Mouse (Mus musculus) heart, embryonic 13.5 days (tissue): ENCODE results near the gene Olfr735. TPM values are rescaled to one million over a fixed set of nuclear protein-coding genes. Genes with fewer than 3 reads are reported as not detected.

Experiments used
- ATAC-seq: fragments of 200-750 bp; cut with Nextera tagmentation; 2 replicates; pipeline ENCODE4 v1.8.0; 2017; ENCODE audit warnings: moderate TSS enrichment; ENCODE audit not compliant: insufficient number of reproducible peaks, low FRiP score, low TSS enrichment; ENCODE audit errors: extremely low read depth
- H3K27ac ChIP-seq: fragments of 300-500 bp; sonication (generic); replicated peaks from 2 replicates; pipeline ENCODE4 v1.5.1; 2015; ENCODE audit warnings: moderate library complexity, mild to moderate bottlenecking, inconsistent platforms
- H3K27me3 ChIP-seq: fragments of 300-500 bp; sonication (generic); replicated peaks from 2 replicates; pipeline ENCODE4 v1.6.1; 2015; ENCODE audit warnings: mild to moderate bottlenecking, inconsistent platforms
- H3K36me3 ChIP-seq: fragments of 300-500 bp; sonication (generic); 2 replicates; pipeline ENCODE4 v1.6.1; 2015; ENCODE audit warnings: mild to moderate bottlenecking, inconsistent platforms
- H3K4me1 ChIP-seq: fragments of 300-500 bp; sonication (generic); 2 replicates; pipeline ENCODE4 v1.6.1; 2015; ENCODE audit warnings: inconsistent platforms
- H3K4me2 ChIP-seq: fragments of 300-500 bp; sonication (generic); 2 replicates; pipeline ENCODE4 v1.6.1; 2015; ENCODE audit warnings: inconsistent platforms, mild to moderate bottlenecking, moderate library complexity
- H3K4me3 ChIP-seq: fragments of 300-500 bp; sonication (generic); 2 replicates; pipeline ENCODE4 v1.5.1; 2015; ENCODE audit warnings: moderate library complexity, mild to moderate bottlenecking, inconsistent platforms
- H3K9ac ChIP-seq: fragments of 300-500 bp; sonication (generic); 2 replicates; pipeline ENCODE4 v1.6.1; 2015; ENCODE audit warnings: inconsistent platforms, mild to moderate bottlenecking, moderate library complexity
- H3K9me3 ChIP-seq: fragments of 300-500 bp; sonication (generic); 2 replicates; pipeline ENCODE4 v1.6.1; 2016; ENCODE audit warnings: inconsistent platforms
- WGBS: fragments of 180-500 bp; shearing (Covaris S2); methylation state at CpG from one replicate; pipeline ENCODE4 v1.1.7; 2015; ENCODE audit warnings: mixed read lengths; 5-methylcytosine and 5-hydroxymethylcytosine counted together
- polyA plus RNA-seq: library from polyadenylated mRNA; unstranded; fragments of >200 nt; fragmentation: Nextera tagmentation; extraction: Ambion mirVana; gene quantifications from 2 replicates; pipeline ENCODE4 v1.2.1, GENCODE M21; 2015

Olfr735 gene
- polyA plus RNA-seq: not detected in 2 replicates

DNA sequence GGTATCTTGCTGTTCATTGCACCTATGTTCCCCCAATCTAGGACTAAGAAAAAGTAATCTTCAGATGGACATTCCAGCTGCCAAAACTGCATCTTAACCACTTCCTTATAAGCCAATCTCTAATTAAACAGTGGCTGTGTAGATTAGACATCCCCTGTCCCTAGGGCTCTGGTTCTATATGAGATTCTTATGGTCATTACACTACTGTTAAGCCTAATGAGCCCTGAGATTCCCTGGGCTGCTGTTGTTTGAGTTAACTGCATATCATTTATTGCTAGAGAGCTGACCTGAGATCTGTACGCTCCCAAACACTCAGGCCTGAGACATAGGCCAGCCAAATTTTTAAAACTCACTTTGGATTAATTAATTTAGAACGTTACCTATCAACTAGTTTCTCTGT lies at the start of gene Olfr735:
Olfr735 (minus strand) TSS at position 77 of the 400 bp plus-strand sequence.
- Histone ChIP-seq H3K36me3 (no peaks in the 10 kb centered on the region), H3K27ac (no peak within 1 kb of the TSS), H3K4me2 (no peak within 1 kb of the TSS), H3K27me3 (no peaks in the 10 kb centered on the region), H3K4me3 (no peak within 1 kb of the TSS), H3K9ac (no peak within 1 kb of the TSS), H3K9me3 (0 out of 2 replicates have a peak, but pooled peaks cover 2% of the 10 kb centered on the region), H3K4me1 (no peaks in the 10 kb centered on the region)
- no peak for ATAC-seq
- 82% methylated on average over 2 of the region's 2 CpGs for WGBS

DNA sequence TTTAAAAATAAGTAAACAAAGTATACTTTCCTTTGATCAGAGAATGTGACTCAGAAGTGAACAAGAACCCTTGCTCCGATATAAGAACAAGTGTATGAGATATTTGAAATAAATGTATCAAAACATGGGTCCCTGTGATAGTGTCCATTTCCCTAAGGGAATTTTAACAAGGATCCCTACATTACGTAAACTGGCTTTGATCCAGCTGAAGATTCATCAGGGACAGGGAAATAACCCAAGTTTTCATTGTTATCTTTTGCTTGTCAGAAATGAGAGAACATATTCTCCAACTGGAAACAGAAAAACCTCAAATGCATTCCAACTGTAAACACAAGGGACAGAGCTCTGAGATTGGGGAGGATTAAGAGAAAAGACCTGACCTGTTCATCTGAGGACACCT lies 32.2 kb upstream of the Olfr735 start, which contains the start of gene Olfr736:
Olfr736 (plus strand) TSS at position 301 of the 400 bp plus-strand sequence.
- no peak for ATAC-seq

DNA sequence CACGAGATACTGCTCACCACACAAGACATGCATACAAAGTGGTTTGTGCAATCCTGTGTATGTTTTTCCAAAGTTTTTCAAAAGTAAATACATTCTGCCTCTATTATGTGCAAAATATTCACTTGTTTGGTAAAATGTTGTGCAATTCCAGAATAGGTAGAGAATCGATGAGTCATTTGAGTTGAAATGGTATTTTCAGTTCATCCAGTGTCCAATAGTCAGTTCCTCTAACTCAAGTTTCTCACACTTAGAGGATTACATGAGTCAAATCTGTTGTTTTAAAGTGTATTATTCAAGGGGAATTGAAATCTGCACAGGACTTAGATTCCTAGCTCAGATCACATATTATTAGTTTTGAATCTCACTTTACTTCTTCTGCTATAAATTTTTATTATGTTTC lies 14.9 kb upstream of the Olfr735 start:
- H3K4me2 ChIP-seq: no peak overlapping the region
- H3K36me3 ChIP-seq: no peaks in the 10 kb centered on the region
- H3K27me3 ChIP-seq: no peaks in the 10 kb centered on the region
- 77% methylated on average over 2 of the region's 2 CpGs for WGBS
- H3K4me1 ChIP-seq: no peaks in the 10 kb centered on the region
- H3K9me3 ChIP-seq: no peaks in the 10 kb centered on the region
- H3K4me3 ChIP-seq: no peak overlapping the region
- no peak overlapping the region for H3K27ac ChIP-seq
- no peak overlapping the region for H3K9ac ChIP-seq
- no peak for ATAC-seq

More for the DNA sequence above, 32.2 kb upstream of the Olfr735 start, which contains the start of gene Olfr736:
- no peak within 1 kb of the TSS for H3K4me2 ChIP-seq
- no peak within 1 kb of the TSS for H3K9ac ChIP-seq
- no peaks in the 10 kb centered on the region for H3K36me3 ChIP-seq
- no peaks in the 10 kb centered on the region for H3K27me3 ChIP-seq
- no peaks in the 10 kb centered on the region for H3K4me1 ChIP-seq
- no peak within 1 kb of the TSS for H3K4me3 ChIP-seq
- H3K27ac ChIP-seq: no peak within 1 kb of the TSS
- 61% methylated on average over 2 of the region's 2 CpGs for WGBS
- no peaks in the 10 kb centered on the region for H3K9me3 ChIP-seq

DNA sequence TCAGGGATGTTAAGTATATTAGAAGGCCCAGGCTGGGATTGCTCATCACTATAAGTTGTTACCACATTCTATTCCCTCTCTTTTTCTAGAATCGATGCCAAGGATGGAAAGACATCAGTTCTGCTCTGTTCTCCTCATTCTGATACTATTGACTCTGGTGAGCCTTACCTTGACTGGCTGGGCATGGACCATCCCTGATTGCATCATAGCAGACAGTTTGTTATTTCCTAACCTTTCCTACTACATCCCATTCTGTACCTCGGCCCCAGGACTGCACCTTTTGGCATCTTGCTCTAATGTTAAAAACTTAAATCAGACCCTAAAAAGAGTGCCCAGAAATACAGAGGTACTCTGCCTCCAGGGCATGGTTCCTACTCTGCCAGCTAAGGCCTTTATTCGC lies 11.8 kb upstream of the Olfr735 start:
- Histone ChIP-seq H3K4me3 (no peak overlapping the region), H3K4me2 (no peak overlapping the region), H3K9ac (no peak overlapping the region), H3K27me3 (no peaks in the 10 kb centered on the region), H3K27ac (no peak overlapping the region), H3K9me3 (no peaks in the 10 kb centered on the region), H3K36me3 (no peaks in the 10 kb centered on the region), H3K4me1 (no peaks in the 10 kb centered on the region)
- 78% methylated on average over 3 of the region's 3 CpGs for WGBS
- ATAC-seq: no peak

- Histone ChIP-seq H3K4me1 (no peaks in the 10 kb centered on the region), H3K27ac (no peak within 1 kb of the TSS), H3K4me3 (no peak within 1 kb of the TSS), H3K9me3 (no peaks in the 10 kb centered on the region), H3K9ac (no peak within 1 kb of the TSS), H3K27me3 (no peaks in the 10 kb centered on the region), H3K4me2 (no peak within 1 kb of the TSS), H3K36me3 (no peaks in the 10 kb centered on the region)
- 65% methylated on average over 2 of the region's 2 CpGs for WGBS
- no peak for ATAC-seq
These were observed 8.9 kb upstream of the Olfr735 start, which contains the start of gene Tlr11 for GRCm38 (mm10) chr14:50357593-50357992. TSS of gene Tlr11 (plus strand) at chr14:50357914.

DNA sequence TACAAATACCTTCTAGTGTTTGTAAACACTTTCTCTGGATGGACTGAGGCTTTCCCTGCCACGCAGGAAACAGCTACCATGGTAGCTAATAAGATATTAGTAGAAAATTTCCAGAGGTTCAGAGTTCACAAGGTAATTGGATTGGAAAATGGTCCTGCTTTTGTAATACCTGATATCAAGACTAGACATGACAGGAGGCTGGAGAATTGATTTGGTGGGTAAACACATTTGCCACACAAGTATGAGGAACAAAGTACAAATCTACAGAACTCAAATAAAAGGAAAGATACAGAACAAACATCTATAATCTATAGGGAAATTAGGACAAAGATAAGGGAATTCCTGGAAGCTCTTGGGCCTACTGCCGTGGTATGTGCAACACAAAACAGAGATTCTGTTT lies 8.1 kb upstream of the Olfr735 start:
- no peaks in the 10 kb centered on the region for H3K4me1 ChIP-seq
- no peak overlapping the region for H3K9ac ChIP-seq
- WGBS: 67% methylated on average over 2 of the region's 2 CpGs
- 0 out of 2 replicates have a peak, but pooled peaks cover 2% of the 10 kb centered on the region for H3K9me3 ChIP-seq
- no peaks in the 10 kb centered on the region for H3K27me3 ChIP-seq
- no peaks in the 10 kb centered on the region for H3K36me3 ChIP-seq
- no peak overlapping the region for H3K27ac ChIP-seq
- no peak for ATAC-seq
- no peak overlapping the region for H3K4me2 ChIP-seq
- H3K4me3 ChIP-seq: no peak overlapping the region

DNA sequence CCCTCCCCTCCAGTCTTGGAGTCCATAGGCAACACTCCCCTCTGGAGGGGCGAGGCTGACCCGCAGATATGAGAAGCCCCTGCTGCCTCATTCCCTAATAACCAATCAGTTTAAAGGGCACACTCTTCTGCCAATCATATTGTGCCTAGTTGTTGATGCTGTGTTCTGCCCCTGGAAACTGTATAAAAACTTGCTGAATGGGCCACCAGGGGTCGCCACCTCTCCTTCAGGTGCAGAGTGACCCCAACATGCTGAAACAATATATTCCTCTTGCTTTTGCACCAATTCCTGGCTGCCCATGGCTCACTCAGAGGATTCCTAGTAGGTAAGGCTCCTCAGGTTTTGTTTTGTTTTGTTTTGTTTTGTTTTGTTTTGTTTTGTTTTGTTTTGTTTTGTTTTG lies 3.8 kb upstream of the Olfr735 start:
- Histone ChIP-seq H3K36me3 (no peaks in the 10 kb centered on the region), H3K4me1 (no peaks in the 10 kb centered on the region), H3K4me3 (no peak overlapping the region), H3K27ac (no peak overlapping the region), H3K27me3 (no peaks in the 10 kb centered on the region), H3K4me2 (no peak overlapping the region), H3K9me3 (0 out of 2 replicates have a peak, but pooled peaks cover 2% of the 10 kb centered on the region), H3K9ac (no peak overlapping the region)
- no peak for ATAC-seq
- WGBS: 31% methylated on average over 3 of the region's 3 CpGs

DNA sequence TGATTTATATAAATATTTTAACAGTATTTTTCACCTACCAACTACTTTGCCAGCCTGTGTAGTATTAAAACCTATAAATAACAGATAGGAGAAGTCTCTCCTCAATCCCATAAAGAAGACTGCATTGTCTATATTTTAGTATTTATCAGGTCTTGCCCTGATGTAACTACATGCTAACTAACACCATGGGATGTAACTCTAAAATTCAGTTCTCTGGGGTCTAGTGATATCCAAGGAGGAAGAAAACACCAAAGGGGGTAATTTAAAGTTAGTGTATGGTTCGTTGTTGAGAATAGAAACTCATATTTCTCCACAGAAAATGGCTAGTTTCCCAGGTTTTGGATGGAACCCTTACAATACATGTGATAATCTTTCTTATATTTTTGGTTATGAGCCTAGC lies 22.0 kb downstream of the Olfr735 start, which contains the start of gene Olfr734:
Olfr734 (minus strand) TSS at position 101 of the 400 bp plus-strand sequence.
- WGBS: 57% methylated on average over 1 of the region's 1 CpGs
- Histone ChIP-seq H3K36me3 (no peaks in the 10 kb centered on the region), H3K27me3 (no peaks in the 10 kb centered on the region), H3K4me3 (no peak within 1 kb of the TSS), H3K9ac (no peak within 1 kb of the TSS), H3K9me3 (0 out of 2 replicates have a peak, but pooled peaks cover 6% of the 10 kb centered on the region), H3K27ac (no peak within 1 kb of the TSS), H3K4me2 (no peak within 1 kb of the TSS), H3K4me1 (no peaks in the 10 kb centered on the region)
- no peak for ATAC-seq

GRCm38 (mm10) chr14:50301422-50301821 lies 47.2 kb downstream of the Olfr735 start, which contains the start of gene Olfr733:
TSS of gene Olfr733 (minus strand) at chr14:50301522.
- no peak within 1 kb of the TSS for H3K27ac ChIP-seq
- H3K4me3 ChIP-seq: no peak within 1 kb of the TSS
- H3K9ac ChIP-seq: no peak within 1 kb of the TSS
- no peaks in the 10 kb centered on the region for H3K4me1 ChIP-seq
- H3K27me3 ChIP-seq: no peaks in the 10 kb centered on the region
- no peaks in the 10 kb centered on the region for H3K9me3 ChIP-seq
- H3K36me3 ChIP-seq: no peaks in the 10 kb centered on the region
- ATAC-seq: no peak
- H3K4me2 ChIP-seq: no peak within 1 kb of the TSS

Other genes starting within 250 kb of the Olfr735 start
- gene Olfr727, start 225.7 kb downstream of the Olfr735 start, polyA plus RNA-seq: not detected in 2 replicates
- gene Olfr728, start 206.2 kb downstream of the Olfr735 start, polyA plus RNA-seq: not detected in 2 replicates
- gene Olfr729, start 196.0 kb downstream of the Olfr735 start, polyA plus RNA-seq: not detected in 2 replicates
- not detected in 2 replicates for gene Olfr730, start 160.7 kb downstream of the Olfr735 start, polyA plus RNA-seq
- not detected in 2 replicates for gene Olfr731, start 107.0 kb downstream of the Olfr735 start, polyA plus RNA-seq
- gene Olfr732, start 64.7 kb downstream of the Olfr735 start, polyA plus RNA-seq: not detected in 2 replicates
- gene Olfr733, start 47.4 kb downstream of the Olfr735 start, polyA plus RNA-seq: not detected in 2 replicates
- not detected in 2 replicates for gene Olfr734, start 22.1 kb downstream of the Olfr735 start, polyA plus RNA-seq
- gene Tlr11, start 9.0 kb upstream of the Olfr735 start, polyA plus RNA-seq: not detected in 2 replicates
- gene Olfr736, start 32.3 kb upstream of the Olfr735 start, polyA plus RNA-seq: not detected in 2 replicates
- gene Olfr738, start 58.7 kb upstream of the Olfr735 start, polyA plus RNA-seq: not detected in 2 replicates
- not detected in 2 replicates for gene Olfr739, start 69.8 kb upstream of the Olfr735 start, polyA plus RNA-seq
- gene Olfr740, start 96.7 kb upstream of the Olfr735 start, polyA plus RNA-seq: not detected in 2 replicates
- not detected in 2 replicates for gene Olfr741, start 123.9 kb upstream of the Olfr735 start, polyA plus RNA-seq
- gene Olfr742, start 154.7 kb upstream of the Olfr735 start, polyA plus RNA-seq: not detected in 2 replicates
- gene Olfr743, start 173.0 kb upstream of the Olfr735 start, polyA plus RNA-seq: not detected in 2 replicates